Mouse (Mus musculus) heart, adult 2 months (tissue): Measurements from ENCODE around the gene Snx25.
A peak's percentile ranks its signal among the peaks of the same experiment; 100 is the strongest.

Experiments
- CTCF ChIP-seq: fragments of 200-600 bp; IDR thresholded peaks from 2 replicates; pipeline ENCODE4 v1.8.1; 2022; ENCODE audit warnings: antibody characterized with exemption, mild to moderate bottlenecking, moderate library complexity
- POLR2A ChIP-seq: fragments of 200-500 bp; IDR thresholded peaks from 2 replicates; pipeline ENCODE4 v1.6.1; 2011; ENCODE audit warnings: mild to moderate bottlenecking, low read depth, low read length, control low read depth; ENCODE audit not compliant: insufficient read depth

- 0 out of 2 replicates have a peak, but pooled peaks have one; percentile 33 for TF ChIP-seq POLR2A
- no peak for TF ChIP-seq CTCF
Observed at GRCm38 (mm10) chr8:46022203-46022602, 129.8 kb downstream of the Snx25 start.
